Mouse (Mus musculus): ENCODE data around the gene Plekha4.

DNA sequence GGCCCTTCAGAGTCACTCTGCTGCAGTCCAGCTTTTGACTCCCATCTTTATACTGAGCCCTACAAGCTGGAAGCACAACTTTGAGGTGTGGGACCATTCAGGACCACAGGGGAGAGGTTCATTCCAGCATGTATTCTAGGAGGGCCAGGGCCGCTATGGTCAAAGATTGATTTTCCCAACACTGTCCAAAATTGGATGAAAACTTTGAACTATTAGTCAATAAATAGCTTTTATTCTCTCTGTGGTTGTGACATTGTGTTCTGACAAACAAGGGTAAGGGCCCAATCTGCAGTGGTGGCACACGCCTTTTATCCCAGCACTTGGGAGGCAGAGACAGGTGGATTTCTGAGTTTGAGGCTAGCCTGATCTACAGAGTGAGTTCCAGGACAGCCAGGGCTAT lies 27.9 kb downstream of the Plekha4 start:
- TF ChIP-seq POLR2A (IDR thresholded peaks at IDR 0.05; ENCODE audit: control insufficient read depth in 1 of 2, insufficient read depth in 1 of 2, low read depth in 1 of 2, low read length in 2 of 2, poor library complexity in 1 of 2) = no peak
- no peak for TF ChIP-seq E2F4 (IDR thresholded peaks at IDR 0.05; ENCODE audit: borderline replicate concordance, low read depth, low read length)
- no peak for TF ChIP-seq EP300 (IDR thresholded peaks at IDR 0.05; ENCODE audit: low read depth in 1 of 2, low read length in 2 of 2)
- TF ChIP-seq CTCF (IDR thresholded peaks at IDR 0.05 in 2 of 3, conservative IDR thresholded peaks at IDR 0.05 in 1 of 3; ENCODE audit: control insufficient read depth in 1 of 3, insufficient read depth in 1 of 3, low read depth in 2 of 3, low read length in 3 of 3, poor library complexity in 1 of 3, severe bottlenecking in 1 of 3) = no peak
- TF ChIP-seq ELF1 (IDR thresholded peaks at IDR 0.05; ENCODE audit: low read depth, low read length) = no peak
- TF ChIP-seq MAZ (IDR thresholded peaks at IDR 0.05; ENCODE audit: low read depth, low read length) = no peak
- TF ChIP-seq GATA1 (IDR thresholded peaks at IDR 0.05; ENCODE audit: low read depth, low read length) = no peak

Measured in MEL (cell line).